Mouse (Mus musculus): ENCODE results near the gene Lipo4.
"Not testable (repeated sequence)": the region's sequence is repeated elsewhere in the genome, so short reads cannot be mapped to it uniquely, and the experiment has no call there.

The Lipo4 gene

DNA sequence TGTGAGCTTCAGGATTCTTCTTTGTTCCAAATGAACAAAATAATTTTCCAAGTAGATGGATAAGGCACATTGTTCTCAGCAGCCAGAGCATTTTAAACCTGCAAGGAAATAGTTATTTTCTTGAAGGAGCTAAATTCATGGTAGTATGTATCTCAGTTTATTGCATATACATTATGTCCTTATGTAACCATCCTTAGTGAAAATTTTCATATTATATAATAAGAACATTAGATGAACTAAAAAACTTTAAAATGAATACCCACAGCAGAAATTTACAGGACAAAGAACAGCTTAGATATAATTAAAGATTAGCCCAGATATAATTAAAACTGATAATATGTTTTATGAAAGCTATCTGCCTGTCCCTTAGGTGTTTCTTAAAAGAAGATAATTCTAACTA is at the start of gene Lipo4:
Lipo4 (minus strand) TSS at position 101 of the 400 bp plus-strand sequence.
- no peak for DNase-seq (ENCODE audit: low spot score in 2 of 2)

DNA sequence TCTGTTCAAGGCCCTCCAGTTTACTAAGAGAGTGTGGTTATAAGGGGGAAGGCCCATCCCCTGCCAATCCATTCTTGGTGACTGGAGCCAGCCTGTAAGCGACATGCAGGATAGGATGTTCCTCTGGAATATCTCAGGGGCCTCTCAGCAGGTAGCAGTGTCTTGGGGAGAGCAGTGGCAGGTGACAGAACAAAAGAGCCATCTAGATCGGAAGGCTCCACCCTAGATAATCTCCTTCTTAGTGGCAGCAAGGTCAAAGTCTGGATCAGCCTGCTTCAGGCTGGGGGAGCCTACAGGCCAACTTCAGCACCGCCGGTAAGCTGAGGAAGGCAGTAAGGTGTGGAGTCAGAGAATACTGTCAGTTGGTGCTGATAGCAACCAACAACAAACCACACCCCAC is 61.2 kb downstream of the Lipo4 start:
- DNase-seq (ENCODE audit: low spot score in 2 of 2) = not testable (repeated sequence)

DNA sequence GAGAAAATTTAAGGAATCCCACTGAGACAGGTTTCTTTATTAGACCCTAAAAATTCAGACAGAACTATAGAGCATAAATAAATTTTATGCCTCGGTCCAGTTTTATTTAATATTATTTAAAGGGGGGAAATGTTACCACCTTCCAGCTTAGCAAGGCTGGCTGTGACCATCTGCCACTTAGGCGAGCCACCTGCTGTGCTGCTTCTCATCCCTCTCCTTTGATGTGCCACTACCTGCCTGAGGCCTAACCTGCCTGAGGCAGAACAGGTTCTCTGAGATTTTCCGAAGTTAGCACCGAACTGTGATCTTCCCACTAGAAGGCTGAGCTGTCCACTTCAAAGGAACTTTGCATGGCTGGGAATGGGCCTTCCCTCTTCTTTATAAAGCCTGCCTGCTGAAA is 63.9 kb downstream of the Lipo4 start:
- no peak for DNase-seq (ENCODE audit: low spot score in 2 of 2)
